Mouse (Mus musculus) limb, embryonic 11.5 days (tissue): ENCODE measurements around the gene Sdhb. TPM values are rescaled to one million over a fixed set of nuclear protein-coding genes. Genes with fewer than 3 reads are reported as not detected.
A peak's percentile ranks its signal among the peaks of the same experiment; 100 is the strongest.

Experiments used
- ATAC-seq: fragments of 200-750 bp; cut with Nextera tagmentation; 2 replicates; pipeline ENCODE4 v1.8.0; 2017; ENCODE audit warnings: low read depth; ENCODE audit not compliant: insufficient number of reproducible peaks, low FRiP score, low TSS enrichment
- DNase-seq: peaks from one replicate; pipeline ENCODE4 v3.0.0-alpha.2; 2015; ENCODE audit warnings: low spot score
- H3K27ac ChIP-seq: fragments of 300-500 bp; sonication (generic); replicated peaks from 2 replicates; pipeline ENCODE4 v1.5.1; 2014; ENCODE audit warnings: low read depth, mild to moderate bottlenecking, low read length
- H3K27me3 ChIP-seq: fragments of 300-500 bp; sonication (generic); 2 replicates; pipeline ENCODE4 v1.6.1; 2014; ENCODE audit warnings: mild to moderate bottlenecking, low read length, mixed read lengths; ENCODE audit not compliant: control insufficient read depth, insufficient read depth
- H3K36me3 ChIP-seq: fragments of 300-500 bp; sonication (generic); 2 replicates; pipeline ENCODE4 v1.6.1; 2014; ENCODE audit warnings: mild to moderate bottlenecking, low read length, moderate library complexity, mixed read lengths; ENCODE audit not compliant: control insufficient read depth, insufficient read depth
- H3K4me1 ChIP-seq: fragments of 300-500 bp; sonication (generic); 2 replicates; pipeline ENCODE4 v1.6.1; 2014; ENCODE audit warnings: low read length, mixed read lengths; ENCODE audit not compliant: control insufficient read depth, insufficient read depth
- H3K4me2 ChIP-seq: fragments of 300-500 bp; sonication (generic); 2 replicates; pipeline ENCODE4 v1.6.1; 2014; ENCODE audit warnings: low read depth, mild to moderate bottlenecking, moderate library complexity; ENCODE audit not compliant: severe bottlenecking
- H3K4me3 ChIP-seq: fragments of 300-500 bp; sonication (generic); 2 replicates; pipeline ENCODE4 v1.5.1; 2014; ENCODE audit warnings: low read depth, low read length
- H3K9ac ChIP-seq: fragments of 300-500 bp; sonication (generic); 2 replicates; pipeline ENCODE4 v1.6.1; 2014; ENCODE audit warnings: mild to moderate bottlenecking, low read length
- H3K9me3 ChIP-seq: fragments of 300-500 bp; sonication (generic); 2 replicates; pipeline ENCODE4 v1.6.1; 2016; ENCODE audit warnings: low read length; ENCODE audit not compliant: control insufficient read depth
- WGBS: fragments of 180-500 bp; shearing (Covaris S2); extraction: QIAGEN DNeasy Blood & Tissue Kit; methylation state at CpG from one replicate; pipeline ENCODE4 v1.1.7; 2014; 5-methylcytosine and 5-hydroxymethylcytosine counted together
- polyA plus RNA-seq: library from polyadenylated mRNA; unstranded; fragments of >200 nt; fragmentation: Nextera tagmentation; extraction: Ambion mirVana; gene quantifications from 2 replicates; pipeline ENCODE4 v1.2.1, GENCODE M21; 2014

Gene Sdhb
- polyA plus RNA-seq, 1 experiment from 2014 or later = 421 TPM

DNA sequence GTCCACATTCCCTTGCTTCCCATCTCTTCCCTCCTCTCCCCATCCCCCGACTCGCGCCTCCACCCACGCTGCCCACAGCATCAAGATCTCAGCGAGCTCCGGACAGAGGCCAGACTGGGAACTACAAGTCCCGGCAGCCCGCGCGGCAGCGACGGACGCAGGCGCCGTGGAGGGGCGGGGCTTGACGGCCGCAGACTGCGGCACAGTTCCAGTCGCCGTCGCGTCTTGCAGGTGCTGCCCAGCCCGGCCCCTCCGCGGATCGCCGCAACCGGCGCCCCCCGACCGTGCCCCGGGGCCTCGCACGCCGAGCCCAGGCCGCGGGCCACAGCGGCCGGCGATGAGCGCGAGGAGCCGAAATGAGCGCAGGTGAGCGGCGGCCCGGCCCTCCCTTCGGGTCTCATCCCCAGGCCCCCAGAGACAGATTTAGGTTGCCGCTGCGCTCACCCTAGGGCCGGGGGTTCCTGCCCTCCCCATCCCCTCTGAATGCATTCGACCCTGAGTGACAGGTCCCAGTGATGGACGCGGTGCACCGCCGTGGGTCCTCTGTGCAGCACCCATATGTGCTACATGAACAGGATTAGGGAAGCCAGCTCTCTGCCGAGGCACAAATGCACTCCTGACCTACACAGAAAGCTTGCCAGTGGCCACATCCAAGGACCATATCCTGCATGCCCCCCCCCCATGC is 25.9 kb downstream of the Sdhb start, which contains the start of gene Atp13a2:
TSS of gene Atp13a2 (plus strand) at position 163 of the 685 bp plus-strand sequence.
- DNase-seq (peak; percentile 92), ATAC-seq (peak; percentile 78)
- under 1% methylated on average over 55 of the region's 58 CpGs for WGBS
- no peak within 1 kb of the TSS for H3K27ac ChIP-seq
- H3K9ac ChIP-seq = peak within 1 kb of the TSS; percentile 67
- H3K4me2 ChIP-seq = peak within 1 kb of the TSS; percentile 70
- peaks cover 13% of the 10 kb centered on the region for H3K4me1 ChIP-seq
- H3K36me3 ChIP-seq = no peaks in the 10 kb centered on the region
- no peaks in the 10 kb centered on the region; the same call in 1 of the 2 replicates for H3K9me3 ChIP-seq
- H3K27me3 ChIP-seq = no peaks in the 10 kb centered on the region
- peak within 1 kb of the TSS; percentile 66 for H3K4me3 ChIP-seq

DNA sequence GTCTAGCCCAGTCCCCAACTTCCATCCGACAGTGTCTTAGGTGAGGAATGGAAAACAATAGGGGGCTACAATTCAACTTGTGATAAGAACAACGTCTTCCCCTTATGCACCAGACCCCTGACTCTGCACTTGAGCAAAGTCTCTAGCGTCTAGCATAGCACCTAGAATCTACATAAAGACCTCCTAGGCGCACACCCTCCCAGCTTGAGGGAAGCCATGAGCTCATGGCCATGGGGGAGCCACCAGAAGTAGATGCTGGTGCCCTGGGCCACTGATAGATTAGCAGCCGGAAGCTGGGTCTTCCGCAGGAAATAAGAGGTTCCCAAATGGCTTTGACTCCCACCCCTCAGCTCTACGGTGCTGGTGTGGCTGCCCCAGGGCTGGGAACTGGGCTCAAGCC is 26.5 kb downstream of the Sdhb start:
- ATAC-seq (no peak), DNase-seq (no peak)
- Histone ChIP-seq H3K27me3 (no peaks in the 10 kb centered on the region), H3K9me3 (no peaks in the 10 kb centered on the region), H3K9ac (peak overlapping the region; percentile 67), H3K4me3 (peak overlapping the region; percentile 66), H3K27ac (no peak overlapping the region), H3K36me3 (no peaks in the 10 kb centered on the region), H3K4me1 (peaks cover 13% of the 10 kb centered on the region), H3K4me2 (peak overlapping the region; percentile 70)
- WGBS = 35% methylated on average over 7 of the region's 7 CpGs

DNA sequence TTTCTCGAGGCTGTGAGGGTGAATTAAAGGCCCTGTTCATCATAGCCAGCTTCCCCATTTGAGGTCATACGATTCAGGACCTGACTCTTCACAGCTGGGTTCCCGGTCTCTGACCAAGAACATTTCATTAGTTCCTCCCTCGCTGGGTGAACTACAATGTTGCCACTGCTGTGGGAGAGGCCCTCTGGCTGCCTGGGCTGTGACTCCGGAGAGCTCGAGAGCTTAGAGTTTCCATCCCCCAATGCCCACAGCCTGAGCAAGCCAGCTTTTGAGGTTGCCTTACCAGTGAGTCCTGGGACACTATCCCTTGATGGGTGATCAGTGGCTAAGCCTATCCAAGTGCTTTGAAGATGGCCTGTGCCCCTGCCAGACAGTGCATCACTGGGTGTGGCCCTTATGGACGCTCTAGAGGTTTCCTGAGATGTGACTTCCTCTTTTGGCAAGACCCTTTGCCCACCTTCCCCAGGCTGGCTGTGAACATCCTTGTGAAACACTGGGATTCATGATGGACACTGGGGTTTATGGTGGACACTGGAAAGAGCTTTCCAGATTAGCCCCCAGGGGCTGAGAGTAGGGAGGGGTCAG is 27.8 kb downstream of the Sdhb start:
- H3K4me2 ChIP-seq = no peak overlapping the region
- no peaks in the 10 kb centered on the region for H3K27me3 ChIP-seq
- ATAC-seq = no peak
- no peak overlapping the region for H3K27ac ChIP-seq
- H3K4me1 ChIP-seq = peaks cover 9% of the 10 kb centered on the region; the same call in 1 of the 2 replicates
- H3K4me3 ChIP-seq = no peak overlapping the region
- no peaks in the 10 kb centered on the region for H3K36me3 ChIP-seq
- H3K9ac ChIP-seq = no peak overlapping the region
- WGBS = 66% methylated on average over 7 of the region's 7 CpGs
- no peaks in the 10 kb centered on the region for H3K9me3 ChIP-seq
- DNase-seq = no peak

DNA sequence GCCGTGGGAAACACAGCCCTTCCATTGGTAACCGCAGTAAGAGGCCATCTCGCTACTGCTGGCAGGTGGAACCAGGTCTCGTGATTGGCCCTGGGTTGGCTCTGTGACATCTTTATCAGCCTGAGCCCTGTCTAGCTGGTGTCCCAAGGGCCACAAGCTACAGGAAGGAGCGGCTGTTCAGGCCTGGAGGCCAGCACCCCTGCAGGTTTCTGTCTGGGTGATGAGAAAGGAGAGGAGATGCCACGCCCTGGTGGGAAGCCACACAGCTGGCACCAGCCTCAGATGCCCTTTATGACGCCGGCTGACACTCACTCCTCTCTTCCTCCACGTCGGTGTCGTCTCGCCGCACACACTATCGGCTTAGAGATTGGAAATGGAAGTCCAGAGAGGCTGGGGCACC is 28.4 kb downstream of the Sdhb start:
- Histone ChIP-seq H3K9ac (no peak overlapping the region), H3K9me3 (no peaks in the 10 kb centered on the region), H3K36me3 (peaks cover 2% of the 10 kb centered on the region), H3K27ac (no peak overlapping the region), H3K4me1 (peaks cover 9% of the 10 kb centered on the region; the same call in 1 of the 2 replicates), H3K4me2 (no peak overlapping the region), H3K4me3 (no peak overlapping the region), H3K27me3 (no peaks in the 10 kb centered on the region)
- 95% methylated on average over 14 of the region's 14 CpGs for WGBS
- ATAC-seq (no peak), DNase-seq (no peak)

DNA sequence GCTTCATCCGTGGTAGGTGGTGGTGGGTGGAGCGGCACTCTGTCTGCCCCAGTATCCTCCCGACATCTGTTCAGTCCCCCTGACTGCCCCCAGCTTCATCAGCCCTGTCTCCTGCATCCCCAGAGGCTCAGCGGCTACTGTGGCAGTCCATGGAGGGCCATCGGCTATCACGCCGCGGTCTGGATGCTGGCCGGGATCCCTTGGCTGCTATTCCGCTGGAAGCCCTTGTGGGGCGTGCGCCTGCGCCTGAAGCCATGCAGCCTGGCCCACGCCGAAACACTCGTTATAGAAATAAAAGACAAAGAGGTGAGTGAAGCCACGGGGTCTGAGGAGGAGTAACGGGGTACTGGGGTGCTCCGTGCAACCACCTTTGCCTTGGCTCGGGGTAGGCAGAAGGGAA is 31.2 kb downstream of the Sdhb start:
- 89% methylated on average over 20 of the region's 20 CpGs for WGBS
- H3K9ac ChIP-seq = no peak overlapping the region
- H3K4me2 ChIP-seq = no peak overlapping the region
- H3K4me1 ChIP-seq = peaks cover 8% of the 10 kb centered on the region; the same call in 1 of the 2 replicates
- no peak for ATAC-seq
- DNase-seq = no peak
- H3K36me3 ChIP-seq = peaks cover 15% of the 10 kb centered on the region
- H3K27ac ChIP-seq = no peak overlapping the region
- H3K27me3 ChIP-seq = no peaks in the 10 kb centered on the region
- no peak overlapping the region for H3K4me3 ChIP-seq
- H3K9me3 ChIP-seq = no peaks in the 10 kb centered on the region

DNA sequence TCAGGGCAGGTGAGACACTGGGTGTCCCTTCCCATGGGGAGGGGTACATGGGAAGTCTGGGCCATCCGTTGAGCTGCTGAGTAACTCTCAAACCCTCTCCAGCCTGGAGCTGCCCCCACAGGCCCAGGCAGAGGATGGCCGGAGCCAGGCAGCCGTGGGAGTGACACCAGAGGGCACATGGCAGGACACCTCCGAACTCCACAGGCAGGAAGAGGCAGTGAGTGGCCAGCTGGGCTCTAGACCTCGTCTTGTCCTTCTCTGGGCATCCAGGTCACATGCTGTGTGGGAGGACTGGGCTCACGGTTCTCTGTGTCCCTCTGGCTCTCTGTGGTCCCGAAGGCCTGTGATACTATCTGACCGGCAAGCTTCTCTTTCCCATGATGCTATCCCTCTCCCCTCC is 32.8 kb downstream of the Sdhb start:
- 86% methylated on average over 8 of the region's 8 CpGs for WGBS
- DNase-seq (no peak), ATAC-seq (no peak)
- no peaks in the 10 kb centered on the region for H3K9me3 ChIP-seq
- H3K27me3 ChIP-seq = no peaks in the 10 kb centered on the region
- H3K4me2 ChIP-seq = no peak overlapping the region
- peaks cover 19% of the 10 kb centered on the region for H3K36me3 ChIP-seq
- H3K4me1 ChIP-seq = no peaks in the 10 kb centered on the region
- no peak overlapping the region for H3K4me3 ChIP-seq
- no peak overlapping the region for H3K27ac ChIP-seq
- no peak overlapping the region for H3K9ac ChIP-seq

DNA sequence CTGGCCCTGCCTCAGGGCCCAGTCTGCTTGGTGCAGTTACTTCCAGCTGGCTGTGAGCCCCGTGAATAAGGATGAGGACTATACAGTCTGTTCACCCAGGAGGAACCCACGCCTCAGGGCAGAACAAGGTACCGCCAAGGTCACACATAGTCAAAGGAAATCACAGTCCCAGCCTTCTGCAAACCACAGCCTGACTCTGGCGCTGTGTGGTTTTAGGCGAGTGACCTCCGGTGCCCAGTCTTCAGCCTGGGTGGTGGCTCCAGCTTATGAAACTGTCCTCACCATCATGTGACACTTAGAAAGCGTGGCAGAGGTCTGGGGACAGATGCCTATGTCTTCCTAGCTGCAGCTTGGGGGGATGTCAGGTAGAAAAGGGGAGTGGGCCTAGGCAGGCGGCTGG is 34.8 kb downstream of the Sdhb start:
- WGBS = 90% methylated on average over 8 of the region's 8 CpGs
- ATAC-seq = no peak
- Histone ChIP-seq H3K4me2 (no peak overlapping the region), H3K27ac (no peak overlapping the region), H3K36me3 (peaks cover 19% of the 10 kb centered on the region), H3K27me3 (no peaks in the 10 kb centered on the region), H3K9me3 (no peaks in the 10 kb centered on the region), H3K9ac (no peak overlapping the region), H3K4me3 (no peak overlapping the region), H3K4me1 (no peaks in the 10 kb centered on the region)
- no peak for DNase-seq

DNA sequence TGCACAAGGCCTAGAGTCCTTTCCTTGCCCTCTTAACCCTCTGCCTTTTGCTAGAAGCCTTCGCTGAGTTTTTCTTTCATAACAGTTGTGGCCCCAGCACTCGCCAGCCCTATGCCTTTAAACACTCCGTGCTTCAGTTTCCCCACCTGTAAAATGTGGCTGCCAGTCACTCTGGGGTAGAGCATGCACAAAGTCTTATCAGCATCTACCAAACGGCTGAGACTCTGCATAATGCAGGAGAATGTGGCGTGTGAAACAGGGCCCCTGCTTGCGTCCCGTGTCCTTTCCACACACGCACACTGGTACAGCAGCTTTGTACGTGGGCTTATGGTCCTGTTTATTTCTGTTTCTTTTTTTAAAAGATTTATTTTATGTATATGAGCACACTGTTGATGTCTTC is 35.8 kb downstream of the Sdhb start:
- Histone ChIP-seq H3K9ac (no peak overlapping the region), H3K27me3 (no peaks in the 10 kb centered on the region), H3K4me2 (no peak overlapping the region), H3K27ac (no peak overlapping the region), H3K4me1 (no peaks in the 10 kb centered on the region), H3K4me3 (no peak overlapping the region), H3K36me3 (peaks cover 20% of the 10 kb centered on the region), H3K9me3 (no peaks in the 10 kb centered on the region)
- ATAC-seq (no peak), DNase-seq (no peak)
- 94% methylated on average over 9 of the region's 9 CpGs for whole genome bisulfite sequencing
